Mouse (Mus musculus): ENCODE data around the gene Eipr1.

DNA sequence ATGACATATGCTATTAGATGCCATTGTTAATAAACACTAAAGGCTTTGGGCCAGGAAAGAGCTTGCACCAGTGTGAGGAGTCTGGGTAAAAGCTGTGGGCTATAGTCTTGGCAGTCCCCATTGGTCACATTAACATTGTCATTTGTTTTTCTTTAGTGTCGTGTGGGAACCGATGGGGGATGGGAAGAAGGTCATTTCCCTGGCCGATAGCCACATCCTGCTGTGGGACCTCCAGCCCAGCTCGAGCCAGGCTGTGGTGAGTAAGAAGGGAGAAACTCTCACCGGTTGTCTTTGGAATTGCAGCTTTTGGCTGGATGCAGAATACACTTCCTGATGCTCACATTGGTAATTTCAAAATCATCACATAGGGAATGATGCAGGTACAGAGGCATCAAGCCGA, 95.8 kb downstream of the Eipr1 start:
- TF ChIP-seq CTCF (IDR thresholded peaks at IDR 0.05; ENCODE audit: low read depth) (no peak), EP300 (IDR thresholded peaks at IDR 0.05; ENCODE audit: low read depth) (no peak)
